28 mouse cellular contexts compared by ENCODE assay signal in the genomic region with DNA sequence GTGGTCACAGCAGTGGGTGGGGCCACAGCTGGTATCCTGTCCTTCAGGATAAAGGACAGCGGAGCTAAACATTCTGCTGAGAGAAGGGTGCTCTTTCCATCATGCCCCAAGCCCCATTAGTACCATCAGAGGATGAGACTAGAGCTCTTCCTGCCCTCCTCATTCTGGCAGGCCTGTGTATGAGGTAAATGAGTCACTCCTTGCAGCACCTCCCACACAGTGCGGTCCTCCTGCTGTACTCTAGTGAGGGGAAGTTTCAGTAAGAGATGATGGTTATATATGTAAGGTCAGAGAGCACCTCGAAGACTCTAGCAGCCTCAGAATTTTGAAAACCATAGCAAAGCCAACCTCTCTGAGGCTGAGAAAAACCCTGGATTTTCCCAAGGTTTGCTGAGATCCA. TPM values are rescaled to one million over a fixed set of nuclear protein-coding genes. Genes with fewer than 3 reads are reported as not detected.
A peak's percentile ranks its signal among the peaks of the same experiment; 100 is the strongest.
DNase-seq lines count a peak whose midpoint lies in the region; ATAC-seq lines count a peak whose summit lies in the region.
"Had no signal": no experiment of that assay in that cellular context is flagged by ENCODE, and none has a peak within 500 bp of the region (broad histone marks: within the 10 kb centered on the region; RNA-seq: fewer than 3 reads in every experiment).

No protein-coding gene starts in this region.

- no peak overlapping the region for H3K9ac ChIP-seq in heart, embryonic 12.5 days
- H3K9ac ChIP-seq: embryonic facial prominence, embryonic 13.5 days; forebrain, embryonic 12.5 days; hindbrain, embryonic 15.5 days; liver, embryonic 13.5 days; midbrain, embryonic 12.5 days; neural tube, embryonic 15.5 days had no signal

- intact Hi-C loops in left cerebral cortex, postnatal 10 days (cut with DNase I), result no loop called here

- H3K27me3 ChIP-seq in heart, embryonic 12.5 days (replicated peaks), result no peaks in the 10 kb centered on the region
- H3K27me3 ChIP-seq: embryonic facial prominence, embryonic 13.5 days; forebrain, embryonic 12.5 days; hindbrain, embryonic 15.5 days; liver, embryonic 13.5 days; midbrain, embryonic 12.5 days; neural tube, embryonic 15.5 days had no signal

- H3K27ac ChIP-seq in heart, embryonic 12.5 days (ENCODE audit: poor library complexity, severe bottlenecking), result no peak overlapping the region
- H3K27ac ChIP-seq: embryonic facial prominence, embryonic 13.5 days; forebrain, embryonic 12.5 days; heart, adult 2 months; hindbrain, embryonic 15.5 days; liver, embryonic 13.5 days; midbrain, embryonic 12.5 days; neural tube, embryonic 15.5 days had no signal

- no peaks in the 10 kb centered on the region for H3K4me1 ChIP-seq in heart, embryonic 12.5 days (replicated peaks)
- H3K4me1 ChIP-seq: embryonic facial prominence, embryonic 13.5 days; forebrain, embryonic 12.5 days; hindbrain, embryonic 15.5 days; liver, embryonic 13.5 days; midbrain, embryonic 12.5 days; neural tube, embryonic 15.5 days had no signal

- no peaks in the 10 kb centered on the region for H3K36me3 ChIP-seq in heart, embryonic 12.5 days
- H3K36me3 ChIP-seq: embryonic facial prominence, embryonic 13.5 days; forebrain, embryonic 12.5 days; G1E; hindbrain, embryonic 15.5 days; liver, embryonic 13.5 days; midbrain, embryonic 12.5 days; neural tube, embryonic 15.5 days had no signal

- 0 out of 2 replicates have a peak, but pooled peaks have one; percentile 22 for ATAC-seq in heart, embryonic 12.5 days (ENCODE audit: insufficient number of reproducible peaks, low FRiP score)
- ATAC-seq: Patski had no signal

- no peaks in the 10 kb centered on the region for H3K9me3 ChIP-seq in heart, embryonic 12.5 days (replicated peaks)
- H3K9me3 ChIP-seq: embryonic facial prominence, embryonic 13.5 days; forebrain, embryonic 12.5 days; G1E; hindbrain, embryonic 15.5 days; liver, embryonic 13.5 days; midbrain, embryonic 12.5 days; neural tube, embryonic 15.5 days had no signal

- no peak for DNase-seq in heart, adult 9 months (ENCODE audit: low spot score in 2 of 2)
- DNase-seq in left cerebral cortex, adult 11 months (ENCODE audit: low spot score), result peak; percentile 15
- no peak for DNase-seq in left cerebral cortex, postnatal 10 days (ENCODE audit: extremely low spot score in 1 of 2, low spot score in 2 of 2)
- peak; percentile 38 to 40 for DNase-seq in frontal cortex, postnatal 36 days (ENCODE audit: low spot score in 2 of 2)
- peak; percentile 5 for DNase-seq in right cerebral cortex, postnatal 14 days
- DNase-seq in thymus, postnatal 4 days, result no peak
- DNase-seq in cerebellum, adult 9-11 months, result no peak
- DNase-seq: adrenal gland, adult 2 months; cerebellum, adult 18-20 months; cerebellum, postnatal 25 days; gastrocnemius, postnatal 14 days; heart, adult 2 months; heart, postnatal 4 days; kidney, adult 2 months; kidney, postnatal 10 days; liver, embryonic 13.5 days; lung, adult 2 months; lung, postnatal 14 days had no signal

- H3K4me2 ChIP-seq in heart, embryonic 12.5 days, result no peak overlapping the region
- H3K4me2 ChIP-seq: embryonic facial prominence, embryonic 13.5 days; forebrain, embryonic 12.5 days; hindbrain, embryonic 15.5 days; liver, embryonic 13.5 days; midbrain, embryonic 12.5 days; neural tube, embryonic 15.5 days had no signal

- no peak overlapping the region for H3K4me3 ChIP-seq in heart, embryonic 12.5 days
- H3K4me3 ChIP-seq: embryonic facial prominence, embryonic 13.5 days; erythroblast, embryonic 14.5 days; forebrain, embryonic 12.5 days; heart, adult 2 months; hindbrain, embryonic 15.5 days; liver, embryonic 13.5 days; midbrain, embryonic 12.5 days; neural tube, embryonic 15.5 days had no signal

- 67% methylated on average over 3 of the region's 3 CpGs for WGBS in heart, embryonic 12.5 days

RNA-seq across cellular contexts. Expression of a gene that starts 30.8 kb away (rescaled TPM):
- polyA plus RNA-seq in heart, embryonic 12.5 days (2016; fragmentation: Nextera tagmentation; extraction: Ambion mirVana), result 0.61 and 0.92 TPM in 2 replicates
- total RNA-seq in left cerebral cortex, postnatal 10 days (2021), result 10 to 100 TPM in 1 of 2 experiments, 1 to 10 TPM in 1; 9.5 to 10.7 TPM
- total RNA-seq: heart, adult 2 months; megakaryocyte progenitor cell, adult 5-6 weeks had no signal
- polyA plus RNA-seq: erythroblast, embryonic 14.5 days; G1E; Patski had no signal

Comparison
In these comparisons a context has a peak if more than half of its experiments do, and no peak if none do; other contexts are left out.
1. DNase-seq: peak in left cerebral cortex, adult 11 months (single experiment), frontal cortex, postnatal 36 days (2 of 2) and right cerebral cortex, postnatal 14 days (single experiment); none in heart, adult 9 months (0 of 2), left cerebral cortex, postnatal 10 days (0 of 2), thymus, postnatal 4 days (single experiment) and cerebellum, adult 9-11 months (single experiment).